Mouse (Mus musculus) neutrophil, adult 83 days (primary cell): ENCODE data around the gene Gm13420. TPM values are rescaled to one million over a fixed set of nuclear protein-coding genes. Genes with fewer than 3 reads are reported as not detected.

Experiments used
- total RNA-seq, 2 experiments: library from RNA; stranded (reverse); gene quantifications; one replicate each; pipeline ENCODE4 v1.2.4; 2023

Gm13420 gene
- not detected for total RNA-seq

DNA sequence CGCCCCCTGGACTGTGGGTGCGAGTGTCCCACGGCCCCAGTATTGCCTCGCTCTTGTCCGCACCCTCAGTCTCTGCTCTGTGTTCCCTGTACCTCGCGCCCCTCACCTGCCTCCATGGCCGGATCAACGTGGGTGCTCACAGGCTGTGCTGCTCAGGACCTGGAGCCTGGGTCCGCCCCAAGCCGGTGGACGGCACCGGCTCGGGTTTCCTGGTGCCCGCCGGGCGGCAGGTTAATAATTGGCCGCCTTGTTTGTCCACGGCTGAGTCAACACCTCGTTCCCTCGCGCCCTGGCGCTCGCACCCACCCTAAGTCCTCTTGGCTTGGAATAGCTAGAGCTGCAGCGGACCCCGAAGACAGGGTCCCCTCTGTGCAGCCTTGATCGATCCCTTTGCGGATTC is at the start of gene Gm13420:
Gm13420 (minus strand) TSS at position 189 of the 400 bp plus-strand sequence.

DNA sequence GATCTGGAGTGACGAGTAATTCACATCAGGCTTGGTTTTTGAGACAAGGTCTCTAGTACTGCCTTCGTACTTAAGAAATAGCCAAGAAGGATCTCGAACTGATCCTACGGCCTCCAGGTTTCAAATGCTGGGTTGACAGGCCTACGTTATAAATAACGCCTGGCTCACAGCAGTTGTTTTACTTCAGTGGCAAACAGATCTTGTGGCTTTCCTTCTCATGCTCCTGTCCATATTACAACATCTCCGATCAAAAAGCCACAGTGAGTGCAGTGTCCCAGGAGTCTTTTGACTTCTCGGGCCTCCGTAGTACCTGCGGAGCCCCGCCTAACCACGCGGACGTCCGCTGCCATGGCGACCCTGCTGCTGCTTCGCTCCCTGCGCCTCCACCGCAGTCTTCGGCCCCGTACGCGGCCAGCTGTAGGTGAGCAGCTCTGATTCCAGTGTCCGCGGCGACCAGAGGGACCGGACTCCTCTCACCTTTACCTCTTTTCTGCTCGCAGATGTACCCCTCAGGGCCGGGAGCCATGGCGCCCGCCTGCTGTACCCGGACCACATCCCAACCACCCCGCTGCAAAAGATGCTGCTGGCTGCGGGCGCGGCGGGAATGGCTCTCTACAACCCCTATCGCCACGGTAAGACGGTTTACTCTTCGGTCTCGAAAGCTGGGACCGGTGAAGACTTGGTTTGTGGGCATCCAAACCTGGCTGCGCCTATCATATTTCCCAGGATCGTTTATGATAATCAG is 36.6 kb upstream of the Gm13420 start, which contains the start of gene Trub2:
Trub2 (minus strand) TSS at position 566 of the 745 bp plus-strand sequence.

DNA sequence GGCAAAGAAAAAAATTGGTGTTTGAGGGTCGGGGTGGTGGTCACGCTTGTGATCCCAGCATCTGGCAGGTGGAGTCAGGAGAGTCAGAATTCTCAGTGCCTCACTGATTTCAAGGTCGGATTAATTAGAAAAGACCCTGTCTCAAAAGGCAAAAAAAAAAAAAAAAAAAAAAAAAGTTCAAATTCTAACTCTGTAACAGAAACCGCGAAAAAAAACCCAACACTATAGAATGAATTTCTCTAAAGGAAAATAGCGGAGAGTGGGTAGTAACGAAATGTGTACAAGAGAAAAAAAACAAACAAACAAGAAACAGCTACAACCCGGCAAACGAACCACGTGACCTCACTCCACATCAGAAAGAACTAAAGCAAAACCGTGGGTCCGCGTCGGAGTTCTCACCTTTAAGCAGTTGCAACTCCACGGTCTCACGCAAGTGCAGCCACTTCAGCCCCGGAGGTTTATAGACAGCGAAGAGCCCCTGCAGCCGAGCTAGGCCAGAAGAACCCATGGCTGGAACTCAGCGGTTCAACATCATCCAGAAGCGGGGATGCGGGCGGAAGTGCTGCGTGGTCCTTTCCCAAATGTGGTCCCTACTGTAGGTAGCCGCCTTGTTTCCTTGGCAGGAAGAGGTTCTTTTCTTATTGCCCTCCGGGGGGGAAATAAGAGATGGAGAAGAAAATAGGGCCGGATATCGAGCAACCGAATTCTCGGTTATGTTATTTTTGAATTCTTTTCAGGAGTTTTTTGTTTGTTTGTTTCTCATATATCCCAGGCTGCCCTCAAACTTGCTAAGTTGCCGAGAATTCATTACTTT is 35.8 kb upstream of the Gm13420 start, which contains the start of gene Coq4:
Coq4 (plus strand) TSS at position 390 of the 814 bp plus-strand sequence.

Other genes with a start within 250 kb of the Gm13420 start
- gene Rapgef1, start 132.0 kb downstream of the Gm13420 start, total RNA-seq, result 10 to 100 TPM; 49.0 to 62.6 TPM
- gene Gm13547, start 7.6 kb upstream of the Gm13420 start, total RNA-seq, result not detected
- 10 to 100 TPM; 15.6 to 24.9 TPM for gene Coq4, start 35.8 kb upstream of the Gm13420 start, total RNA-seq
- gene Trub2, start 36.8 kb upstream of the Gm13420 start, total RNA-seq, result 10 to 100 TPM; 32.4 to 36.4 TPM
- 100 to 1,000 TPM; 136 to 141 TPM for gene Slc27a4, start 50.9 kb upstream of the Gm13420 start, total RNA-seq
- gene Urm1, start 68.4 kb upstream of the Gm13420 start, total RNA-seq, result 10 to 100 TPM; 21.1 to 22.3 TPM
- gene Cercam, start 117.5 kb upstream of the Gm13420 start, total RNA-seq, result 1 to 10 TPM; 6.4 to 9.9 TPM
- gene Odf2, start 137.5 kb upstream of the Gm13420 start, total RNA-seq, result 10 to 100 TPM; 86.4 to 90.5 TPM
- 10 to 100 TPM; 28.7 to 29.8 TPM for gene Gle1, start 183.7 kb upstream of the Gm13420 start, total RNA-seq
- 100 to 1,000 TPM; 185 TPM for gene Sptan1, start 213.9 kb upstream of the Gm13420 start, total RNA-seq